Mouse (Mus musculus) v-Abl transformed pro-B cells (cell line): Measurements from ENCODE around the gene Olfr1306.

Source experiments
- in situ Hi-C, 2 experiments: fragments of 400-800 bp; cut with MboI; formaldehyde crosslinking; loops; one replicate each; pipeline ENCODE4 v1.15.1; 2025; ENCODE audit not compliant: unreplicated experiment in 2 of 2

Gene Olfr1306

DNA sequence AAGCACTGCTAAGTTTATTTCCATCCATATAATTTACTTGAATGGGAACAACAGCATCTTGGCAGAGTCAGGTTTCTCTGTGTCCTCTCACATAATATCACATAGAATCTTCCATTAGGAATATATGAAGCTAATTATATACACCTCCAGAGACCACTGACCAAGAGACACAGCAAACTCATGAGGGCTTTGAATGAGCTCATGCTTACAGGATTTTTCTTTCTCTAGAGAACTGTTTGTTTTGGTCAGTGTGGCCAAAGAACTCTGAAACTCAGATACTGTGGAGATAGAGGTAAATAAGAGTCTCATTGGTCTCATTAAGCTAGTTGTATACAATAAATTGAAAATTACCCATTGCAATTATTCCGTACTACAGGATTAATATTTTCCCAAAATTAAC is at the start of gene Olfr1306:
Olfr1306 (minus strand) TSS at position 101 of the 400 bp plus-strand sequence.
- in situ Hi-C loops = no loop called here

DNA sequence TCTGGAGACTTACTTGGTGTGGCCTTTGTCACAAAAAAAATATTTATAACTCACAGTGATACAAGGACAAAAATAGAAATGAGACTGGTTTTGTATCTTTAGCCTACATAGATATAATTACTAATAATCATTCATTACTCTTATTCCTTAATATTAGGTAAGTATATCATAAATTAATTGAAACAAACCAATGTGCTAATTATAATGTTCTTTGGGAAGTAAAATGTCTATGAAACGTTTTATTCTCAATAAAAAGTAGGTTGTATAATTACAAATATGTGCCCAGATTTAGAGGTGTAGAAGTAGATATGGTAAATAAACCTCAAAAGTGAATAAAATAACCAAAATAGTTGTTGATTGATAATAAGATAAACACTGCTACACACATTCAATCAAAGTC is 48.8 kb upstream of the Olfr1306 start, which contains the start of gene Olfr1308:
Olfr1308 (minus strand) TSS at position 101 of the 400 bp plus-strand sequence.
- in situ Hi-C loops = no loop called here

DNA sequence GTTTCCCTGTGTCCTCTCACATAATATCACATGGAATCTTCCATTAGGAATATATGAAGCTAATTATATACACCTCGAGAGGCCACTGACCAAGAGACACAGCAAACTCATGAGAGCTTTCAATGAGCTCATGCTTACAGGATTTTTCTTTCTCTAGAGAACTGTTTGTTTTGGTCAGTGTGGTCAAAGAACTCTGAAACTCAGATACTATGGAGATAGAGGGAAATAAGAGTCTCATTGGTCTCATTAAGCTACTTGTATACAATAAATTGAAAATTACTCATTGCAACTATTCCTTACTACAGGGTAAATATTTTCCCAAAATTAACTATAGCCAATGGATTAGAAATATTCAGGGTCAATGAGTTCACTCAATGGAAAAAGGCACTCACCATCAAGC is 33.3 kb upstream of the Olfr1306 start, which contains the start of gene Olfr1307:
Olfr1307 (minus strand) TSS at position 101 of the 400 bp plus-strand sequence.
- in situ Hi-C loops = no loop called here

DNA sequence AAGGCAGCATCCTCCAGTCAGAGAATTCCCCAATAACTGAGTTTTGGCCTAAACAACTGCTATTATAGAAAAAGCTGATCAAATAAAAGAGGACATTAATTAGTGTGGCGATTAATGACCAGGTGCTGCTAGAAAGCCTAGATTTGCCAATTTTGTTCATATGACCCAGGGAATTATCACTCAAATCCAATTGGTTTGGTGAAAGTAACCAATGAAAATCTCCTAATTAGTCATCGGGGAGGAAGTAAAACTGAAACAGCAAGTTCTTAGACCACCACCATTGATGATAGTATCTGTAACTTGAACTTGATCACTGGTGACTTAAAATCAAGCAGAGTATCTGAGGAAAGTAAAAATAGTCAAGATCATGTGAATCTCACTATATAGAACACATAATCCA is 39.0 kb downstream of the Olfr1306 start, which contains the start of gene Olfr1305:
Olfr1305 (minus strand) TSS at position 101 of the 400 bp plus-strand sequence.
- in situ Hi-C loops = no loop called here
